Mouse (Mus musculus) lung, postnatal 0 days (tissue): ENCODE data around the gene Pld1.

ENCODE experiments used
- CTCF ChIP-seq: IDR thresholded peaks from 2 replicates; pipeline ENCODE4 v1.5.1; 2016; ENCODE audit warnings: antibody characterized with exemption, mild to moderate bottlenecking
- EP300 ChIP-seq: IDR thresholded peaks from 2 replicates; pipeline ENCODE4 v1.6.1; 2016; ENCODE audit warnings: antibody characterized with exemption, mild to moderate bottlenecking, control low read depth

DNA sequence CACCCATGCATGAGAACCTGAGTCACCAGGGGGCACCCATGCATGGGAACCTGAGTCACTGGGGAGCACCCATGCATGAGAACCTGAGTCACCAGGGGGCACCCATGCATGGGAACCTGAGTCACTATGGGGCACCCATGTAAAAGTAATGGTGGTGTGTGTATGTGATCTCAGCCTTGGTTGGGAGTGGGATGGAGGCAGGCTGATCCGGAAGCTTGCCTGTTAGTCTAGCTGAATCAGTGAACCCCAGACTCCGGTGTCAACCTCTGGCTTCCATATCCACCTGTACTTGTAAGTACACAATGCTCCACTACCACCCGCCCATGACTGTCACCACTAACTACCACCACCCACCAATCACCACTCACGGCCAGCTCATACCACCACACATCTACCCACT, 223.9 kb downstream of the Pld1 start:
- TF ChIP-seq CTCF (no peak), EP300 (no peak)
